Comparison of ENCODE assay signal across 7 mouse cellular contexts in genomic region chr10:62488266-62488665, GRCm38 (mm10). TPM values are rescaled to one million over a fixed set of nuclear protein-coding genes. Genes with fewer than 3 reads are reported as not detected.
A peak's percentile ranks its signal among the peaks of the same experiment; 100 is the strongest.
DNase-seq lines count a peak whose midpoint lies in the region; ATAC-seq and TF ChIP-seq lines count a peak whose summit lies in the region.

No protein-coding gene starts in this region.

- 32% methylated on average over 1 of the region's 1 CpGs for WGBS in liver, embryonic 12.5 days (ENCODE audit: insufficient replicate concordance)
- WGBS in limb, embryonic 14.5 days, result 24% methylated on average over 1 of the region's 1 CpGs

- no peaks in the 10 kb centered on the region for H3K27me3 ChIP-seq in liver, embryonic 12.5 days (replicated peaks)
- no peaks in the 10 kb centered on the region for H3K27me3 ChIP-seq in limb, embryonic 14.5 days (ENCODE audit: control insufficient read depth, insufficient read depth, low read length)

- H3K4me3 ChIP-seq in liver, embryonic 12.5 days, result no peak overlapping the region
- H3K4me3 ChIP-seq in limb, embryonic 14.5 days (replicated peaks; ENCODE audit: low read length), result no peak overlapping the region

- H3K9me3 ChIP-seq in liver, embryonic 12.5 days (replicated peaks), result no peaks in the 10 kb centered on the region
- no peaks in the 10 kb centered on the region for H3K9me3 ChIP-seq in limb, embryonic 14.5 days (ENCODE audit: control insufficient read depth, low read length)

- H3K4me1 ChIP-seq in liver, embryonic 12.5 days, result peaks cover 48% of the 10 kb centered on the region
- peaks cover 3% of the 10 kb centered on the region for H3K4me1 ChIP-seq in limb, embryonic 14.5 days (ENCODE audit: control insufficient read depth, insufficient read depth, low read length)

- no peak for ATAC-seq in liver, embryonic 12.5 days
- ATAC-seq in limb, embryonic 14.5 days (ENCODE audit: low FRiP score, low read depth), result no peak

- no peaks in the 10 kb centered on the region for H3K36me3 ChIP-seq in liver, embryonic 12.5 days
- no peaks in the 10 kb centered on the region for H3K36me3 ChIP-seq in limb, embryonic 14.5 days (ENCODE audit: control insufficient read depth, insufficient read depth, low read length)

- DNase-seq in liver, result peak; percentile 41
- DNase-seq in Muller cell, postnatal 12 days (ENCODE audit: inconsistent ontology term), result peak; percentile 34
- peak; percentile 62 for DNase-seq in c-Kit-positive CD71-positive TER-119-negative erythroid progenitor cells, embryonic 14.5 days (ENCODE audit: low read depth)
- DNase-seq in frontal cortex, postnatal 36 days (ENCODE audit: low spot score in 2 of 2), result peak; percentile 11 to 35
- DNase-seq in limb, embryonic 14.5 days (ENCODE audit: low spot score), result peak; percentile 54
- DNase-seq in thymus, postnatal 14 days, result peak; percentile 47

- no peak overlapping the region for H3K4me2 ChIP-seq in liver, embryonic 12.5 days
- no peak overlapping the region for H3K4me2 ChIP-seq in limb, embryonic 14.5 days (replicated peaks; ENCODE audit: low read depth, low read length, severe bottlenecking)

- no peak for TF ChIP-seq POLR2A in limb, embryonic 14.5 days (IDR thresholded peaks at IDR 0.05; ENCODE audit: borderline replicate concordance, extremely low read depth, insufficient read depth, insufficient read length)

- no peak overlapping the region for H3K27ac ChIP-seq in liver, embryonic 12.5 days
- H3K27ac ChIP-seq in limb, embryonic 14.5 days (replicated peaks; ENCODE audit: low read depth, low read length), result no peak overlapping the region

- H3K9ac ChIP-seq in liver, embryonic 12.5 days, result no peak overlapping the region
- no peak overlapping the region for H3K9ac ChIP-seq in limb, embryonic 14.5 days (ENCODE audit: low read depth, low read length, severe bottlenecking)

RNA-seq across cellular contexts. Expression of gene Vps26a, which starts 1.7 kb away (rescaled TPM):
- 59.8 and 59.9 TPM in 2 replicates for polyA plus RNA-seq in liver, embryonic 12.5 days (2016; fragmentation: Nextera tagmentation; extraction: Ambion mirVana)
- polyA plus RNA-seq in limb, embryonic 14.5 days (2012; rRNA removed), result 25.6 and 29.2 TPM in 2 replicates
- polyA plus RNA-seq in limb, embryonic 14.5 days (2014; fragmentation: Nextera tagmentation; extraction: Ambion mirVana), result 67.1 and 71.1 TPM in 2 replicates

RNA-seq across cellular contexts. Expression of gene Supv3l1, which starts 38.7 kb away (rescaled TPM):
- 25.4 and 30.7 TPM in 2 replicates for polyA plus RNA-seq in liver, embryonic 12.5 days (2016; fragmentation: Nextera tagmentation; extraction: Ambion mirVana)
- 28.7 and 30.8 TPM in 2 replicates for polyA plus RNA-seq in limb, embryonic 14.5 days (2012; rRNA removed)
- 24.2 and 25.5 TPM in 2 replicates for polyA plus RNA-seq in limb, embryonic 14.5 days (2014; fragmentation: Nextera tagmentation; extraction: Ambion mirVana)

RNA-seq across cellular contexts. Expression of gene 4930507D05Rik, which starts 39.0 kb away (rescaled TPM):
- polyA plus RNA-seq in liver, embryonic 12.5 days (2016; fragmentation: Nextera tagmentation; extraction: Ambion mirVana), result 0.14 and 0.51 TPM in 2 replicates
- polyA plus RNA-seq in limb, embryonic 14.5 days (2012; rRNA removed), result 0.33 TPM in 2 replicates
- polyA plus RNA-seq in limb, embryonic 14.5 days (2014; fragmentation: Nextera tagmentation; extraction: Ambion mirVana), result 0.29 and 0.39 TPM in 2 replicates

RNA-seq across cellular contexts. Expression of gene Srgn, which starts 39.0 kb away (rescaled TPM):
- polyA plus RNA-seq in liver, embryonic 12.5 days (2016; fragmentation: Nextera tagmentation; extraction: Ambion mirVana), result 54.4 and 57.7 TPM in 2 replicates
- 11.2 and 14.7 TPM in 2 replicates for polyA plus RNA-seq in limb, embryonic 14.5 days (2012; rRNA removed)
- 35.3 and 49.4 TPM in 2 replicates for polyA plus RNA-seq in limb, embryonic 14.5 days (2014; fragmentation: Nextera tagmentation; extraction: Ambion mirVana)
